Mouse (Mus musculus) megakaryocyte, embryonic 14.5 days (primary cell): ENCODE results near the gene Gm47289. TPM values are rescaled to one million over a fixed set of nuclear protein-coding genes. Genes with fewer than 3 reads are reported as not detected.

Experiments
- H3K27me3 ChIP-seq: replicated peaks from 2 replicates; pipeline ENCODE3; 2012; ENCODE audit warnings: inconsistent platforms
- H3K36me3 ChIP-seq: replicated peaks from 2 replicates; pipeline ENCODE3; 2012; ENCODE audit warnings: low read length, inconsistent platforms, mixed read lengths
- H3K4me1 ChIP-seq: 2 replicates; pipeline ENCODE4 v1.6.1; 2012; ENCODE audit warnings: inconsistent platforms
- H3K4me3 ChIP-seq: replicated peaks from 2 replicates; pipeline ENCODE3; 2012; ENCODE audit warnings: moderate library complexity, mild to moderate bottlenecking, inconsistent platforms
- H3K9me3 ChIP-seq: 2 replicates; pipeline ENCODE4 v1.6.1; 2012; ENCODE audit warnings: inconsistent platforms
- FLI1 ChIP-seq: IDR thresholded peaks from 2 replicates; pipeline ENCODE4 v1.6.1; 2012; ENCODE audit warnings: low read length, inconsistent platforms, mixed read lengths
- GATA1 ChIP-seq: IDR thresholded peaks from 3 replicates; pipeline ENCODE4 v1.6.1; 2012; ENCODE audit warnings: mixed read lengths, low read length, inconsistent platforms, borderline replicate concordance
- polyA plus RNA-seq: library from polyadenylated mRNA; stranded (reverse); fragments of >175 nt; gene quantifications from 2 replicates; pipeline ENCODE4 v1.2.3, GENCODE M21; 2012; ENCODE audit warnings: low replicate concordance; ENCODE audit not compliant: insufficient read depth

The Gm47289 gene
- polyA plus RNA-seq, result not detected in 2 replicates

GRCm38 (mm10) chr9:119158861-119159260, at the start of gene Gm47289:
Gm47289 (plus strand) TSS chr9:119159161.
- H3K36me3 ChIP-seq, result no peaks in the 10 kb centered on the region
- no peaks in the 10 kb centered on the region for H3K9me3 ChIP-seq
- TF ChIP-seq FLI1 (no peak), GATA1 (no peak)
- H3K27me3 ChIP-seq, result peaks cover 64% of the 10 kb centered on the region
- peaks cover 13% of the 10 kb centered on the region for H3K4me1 ChIP-seq
- H3K4me3 ChIP-seq, result peak within 1 kb of the TSS; percentile 8

DNA sequence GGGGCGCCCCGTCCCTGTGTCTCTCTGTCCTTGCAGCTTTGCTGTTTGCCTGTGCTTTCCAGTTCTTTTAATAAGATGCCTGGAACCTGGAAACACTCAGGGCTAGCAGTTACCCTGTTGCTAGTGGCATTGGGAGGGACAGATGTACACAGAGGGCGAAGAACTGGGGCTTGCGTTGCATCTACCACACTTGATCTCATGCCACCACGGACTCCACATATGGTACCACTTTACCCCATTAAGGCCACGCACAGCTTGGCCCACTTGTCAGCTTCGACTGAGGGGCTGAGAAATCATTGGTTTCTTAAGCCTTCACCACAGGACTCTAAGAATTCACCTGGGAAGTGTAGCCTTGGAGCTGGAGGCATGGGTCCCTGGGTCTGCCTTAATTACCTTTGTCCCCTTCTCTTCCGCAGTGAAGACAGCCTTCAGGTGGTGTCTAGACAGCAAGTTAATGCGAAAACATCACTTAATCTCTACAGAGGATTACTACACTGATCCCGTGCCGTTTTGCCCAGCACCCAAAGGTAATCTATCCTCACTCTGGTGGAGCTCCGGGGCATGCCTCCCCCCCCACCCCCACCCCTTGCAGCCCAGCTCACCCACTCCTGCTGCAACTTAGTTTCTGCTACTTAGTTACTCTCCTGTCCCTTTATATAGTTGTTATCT, 49.1 kb upstream of the Gm47289 start:
- peaks cover 26% of the 10 kb centered on the region for H3K27me3 ChIP-seq
- no peaks in the 10 kb centered on the region for H3K36me3 ChIP-seq
- 0 out of 2 replicates have a peak, but pooled peaks cover 4% of the 10 kb centered on the region for H3K9me3 ChIP-seq

DNA sequence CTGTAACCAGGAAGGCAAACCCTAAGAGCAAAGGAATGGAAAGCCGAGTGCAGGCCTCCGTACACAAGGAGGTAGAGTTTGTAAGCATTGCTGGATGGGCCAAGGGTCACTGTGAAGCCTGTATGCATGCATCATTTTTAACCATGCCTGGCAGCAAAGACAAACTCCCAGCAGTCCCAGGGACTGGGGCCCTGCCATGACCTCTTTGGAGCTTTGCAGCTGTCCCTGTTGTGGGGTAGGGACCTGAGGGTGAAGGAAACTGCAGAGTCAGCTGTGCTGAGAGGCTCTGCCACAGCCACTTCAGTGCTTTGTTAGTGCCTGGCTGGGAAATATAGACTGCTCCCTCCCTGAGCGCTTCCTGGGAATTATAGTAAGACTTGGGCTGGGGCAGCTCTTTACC, 48.3 kb upstream of the Gm47289 start:
- Histone ChIP-seq H3K27me3 (peaks cover 25% of the 10 kb centered on the region), H3K4me1 (no peaks in the 10 kb centered on the region), H3K36me3 (no peaks in the 10 kb centered on the region), H3K4me3 (no peak overlapping the region), H3K9me3 (0 out of 2 replicates have a peak, but pooled peaks cover 4% of the 10 kb centered on the region)
- TF ChIP-seq GATA1, result no peak
- TF ChIP-seq FLI1, result no peak

More for the DNA sequence above, 49.1 kb upstream of the Gm47289 start:
- H3K4me3 ChIP-seq, result no peak overlapping the region
- no peaks in the 10 kb centered on the region for H3K4me1 ChIP-seq
- TF ChIP-seq GATA1, result no peak
- no peak for TF ChIP-seq FLI1

- TF ChIP-seq GATA1, result no peak
- TF ChIP-seq FLI1, result no peak
- Histone ChIP-seq H3K4me1 (no peaks in the 10 kb centered on the region; the same call in 1 of the 2 replicates), H3K9me3 (no peaks in the 10 kb centered on the region), H3K4me3 (no peak overlapping the region), H3K36me3 (no peaks in the 10 kb centered on the region), H3K27me3 (peaks cover 18% of the 10 kb centered on the region)
Measured at GRCm38 (mm10) chr9:119114911-119115310, 44.0 kb upstream of the Gm47289 start.

GRCm38 (mm10) chr9:119119409-119120167, 39.4 kb upstream of the Gm47289 start:
- no peaks in the 10 kb centered on the region for H3K9me3 ChIP-seq
- H3K36me3 ChIP-seq, result no peaks in the 10 kb centered on the region
- H3K27me3 ChIP-seq, result peaks cover 10% of the 10 kb centered on the region
- H3K4me1 ChIP-seq, result no peaks in the 10 kb centered on the region; the same call in 1 of the 2 replicates
- peak overlapping the region; percentile 44 for H3K4me3 ChIP-seq
- TF ChIP-seq GATA1 (no peak), FLI1 (no peak)

GRCm38 (mm10) chr9:119120168-119120560, 38.8 kb upstream of the Gm47289 start:
- TF ChIP-seq GATA1, result no peak
- no peak for TF ChIP-seq FLI1
- Histone ChIP-seq H3K4me3 (no peak overlapping the region), H3K27me3 (peaks cover 7% of the 10 kb centered on the region), H3K9me3 (no peaks in the 10 kb centered on the region), H3K4me1 (no peaks in the 10 kb centered on the region; the same call in 1 of the 2 replicates), H3K36me3 (no peaks in the 10 kb centered on the region)

DNA sequence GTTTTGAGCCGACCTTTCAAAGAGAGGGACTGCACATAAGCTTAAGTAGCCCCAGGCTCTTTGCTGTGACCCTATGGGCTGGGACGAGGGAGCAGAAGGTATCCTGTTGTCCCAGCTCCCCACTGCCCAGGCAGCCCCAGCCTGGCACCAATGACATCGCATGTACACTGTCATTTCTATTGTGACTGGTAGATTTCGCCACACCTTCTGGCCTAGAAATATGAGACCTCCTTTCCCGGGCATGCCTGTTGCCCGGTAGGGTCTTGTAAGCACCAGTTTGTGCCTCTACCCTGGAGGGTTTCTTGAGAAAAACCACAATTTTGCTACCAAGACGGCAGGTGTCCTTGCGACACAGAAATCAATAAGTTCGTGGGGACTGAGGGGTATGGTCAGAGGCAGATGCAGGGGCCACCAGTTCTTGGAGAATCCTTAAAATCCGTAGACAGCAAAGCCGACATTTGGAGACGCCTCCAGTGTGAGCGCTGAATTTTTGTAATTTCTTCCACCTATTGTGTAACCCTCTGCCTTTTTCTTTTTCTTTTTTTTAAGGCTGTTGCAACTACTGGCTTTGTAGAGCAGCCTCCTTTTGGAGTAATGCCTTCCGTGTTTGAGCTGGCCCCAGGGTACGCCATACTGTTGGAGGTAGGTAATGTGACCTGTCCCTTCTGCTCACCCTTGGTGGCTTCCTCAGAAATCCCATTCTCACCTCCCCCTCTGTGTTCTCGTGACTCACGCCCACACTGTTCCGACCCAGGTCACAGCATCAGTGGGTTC, 36.2 kb upstream of the Gm47289 start:
- Histone ChIP-seq H3K36me3 (no peaks in the 10 kb centered on the region), H3K27me3 (peaks cover 18% of the 10 kb centered on the region), H3K9me3 (no peaks in the 10 kb centered on the region), H3K4me3 (no peak overlapping the region), H3K4me1 (no peaks in the 10 kb centered on the region; the same call in 1 of the 2 replicates)
- TF ChIP-seq GATA1 (no peak), FLI1 (no peak)

GRCm38 (mm10) chr9:119128436-119129181, 30.4 kb upstream of the Gm47289 start:
- Histone ChIP-seq H3K4me1 (peaks cover 6% of the 10 kb centered on the region), H3K36me3 (no peaks in the 10 kb centered on the region), H3K9me3 (peaks cover 3% of the 10 kb centered on the region), H3K4me3 (no peak overlapping the region), H3K27me3 (peaks cover 40% of the 10 kb centered on the region)
- TF ChIP-seq FLI1 (no peak), GATA1 (no peak)

- H3K27me3 ChIP-seq, result peaks cover 41% of the 10 kb centered on the region
- H3K4me1 ChIP-seq, result peaks cover 6% of the 10 kb centered on the region
- peaks cover 4% of the 10 kb centered on the region for H3K9me3 ChIP-seq
- no peaks in the 10 kb centered on the region for H3K36me3 ChIP-seq
- TF ChIP-seq FLI1 (no peak), GATA1 (no peak)
- H3K4me3 ChIP-seq, result no peak overlapping the region
Measured at GRCm38 (mm10) chr9:119130692-119131091, 28.3 kb upstream of the Gm47289 start.
